Mouse (Mus musculus): ENCODE results near the gene Dennd4b. TPM values are rescaled to one million over a fixed set of nuclear protein-coding genes. Genes with fewer than 3 reads are reported as not detected.

Gene Dennd4b
- total RNA-seq, 2 experiments from 2014 or later, result 21.2 to 30.8 TPM

Other genes starting within 250 kb of the Dennd4b start
- 46.7 and 50.9 TPM in 2 replicates for gene 4933434E20Rik, start 213.5 kb upstream of the Dennd4b start, total RNA-seq (2015)
- gene 4933434E20Rik, start 213.5 kb upstream of the Dennd4b start, total RNA-seq (2017), result 39.0 and 55.0 TPM in 2 replicates
- gene Ubap2l, start 212.6 kb upstream of the Dennd4b start, total RNA-seq (2015), result 134 and 144 TPM in 2 replicates
- 99.6 and 101 TPM in 2 replicates for gene Ubap2l, start 212.6 kb upstream of the Dennd4b start, total RNA-seq (2017)
- gene Tpm3, start 192.5 kb upstream of the Dennd4b start, total RNA-seq (2015), result 637 and 647 TPM in 2 replicates
- 1,137 and 1,174 TPM in 2 replicates for gene Tpm3, start 192.5 kb upstream of the Dennd4b start, total RNA-seq (2017)
- 0.93 and 1.3 TPM in 2 replicates for gene Nup210l, start 161.1 kb upstream of the Dennd4b start, total RNA-seq (2015)
- 0.55 and 0.89 TPM in 2 replicates for gene Nup210l, start 161.1 kb upstream of the Dennd4b start, total RNA-seq (2017)
- 2,783 and 3,111 TPM in 2 replicates for gene Rps27, start 51.5 kb upstream of the Dennd4b start, total RNA-seq (2015)
- 4,808 and 5,330 TPM in 2 replicates for gene Rps27, start 51.5 kb upstream of the Dennd4b start, total RNA-seq (2017)
- gene Rab13, start 51.5 kb upstream of the Dennd4b start, total RNA-seq (2015), result 0.47 and 0.78 TPM in 2 replicates
- 2.3 and 2.6 TPM in 2 replicates for gene Rab13, start 51.5 kb upstream of the Dennd4b start, total RNA-seq (2017)
- 81.2 and 84.5 TPM in 2 replicates for gene Jtb, start 33.6 kb upstream of the Dennd4b start, total RNA-seq (2015)
- 32.8 and 37.5 TPM in 2 replicates for gene Jtb, start 33.6 kb upstream of the Dennd4b start, total RNA-seq (2017)
- gene Creb3l4, start 21.7 kb upstream of the Dennd4b start, total RNA-seq (2015), result 0.67 TPM in 1 of 2 replicates, not detected in the other
- 0.37 TPM in 1 of 2 replicates, not detected in the other for gene Creb3l4, start 21.7 kb upstream of the Dennd4b start, total RNA-seq (2017)
- 20.9 and 23.7 TPM in 2 replicates for gene Slc39a1, start 17.0 kb upstream of the Dennd4b start, total RNA-seq (2015)
- gene Slc39a1, start 17.0 kb upstream of the Dennd4b start, total RNA-seq (2017), result 38.3 and 44.1 TPM in 2 replicates
- gene Crtc2, start 11.0 kb upstream of the Dennd4b start, total RNA-seq (2015), result 48.1 and 49.5 TPM in 2 replicates
- gene Crtc2, start 11.0 kb upstream of the Dennd4b start, total RNA-seq (2017), result 11.3 and 19.4 TPM in 2 replicates
- gene Gatad2b, start 28.0 kb downstream of the Dennd4b start, total RNA-seq (2015), result 91.6 and 110 TPM in 2 replicates
- gene Gatad2b, start 28.0 kb downstream of the Dennd4b start, total RNA-seq (2017), result 25.3 and 33.5 TPM in 2 replicates
- 0.21 and 0.33 TPM in 2 replicates for gene Slc27a3, start 124.8 kb downstream of the Dennd4b start, total RNA-seq (2015)
- 1.1 and 3.0 TPM in 2 replicates for gene Slc27a3, start 124.8 kb downstream of the Dennd4b start, total RNA-seq (2017)
- 13.7 and 14.7 TPM in 2 replicates for gene Ints3, start 168.4 kb downstream of the Dennd4b start, total RNA-seq (2015)
- 14.9 and 20.5 TPM in 2 replicates for gene Ints3, start 168.4 kb downstream of the Dennd4b start, total RNA-seq (2017)
- not detected in 2 replicates for gene Npr1, start 200.7 kb downstream of the Dennd4b start, total RNA-seq (2015)
- 0.08 TPM in 1 of 2 replicates, not detected in the other for gene Npr1, start 200.7 kb downstream of the Dennd4b start, total RNA-seq (2017)
- gene Ilf2, start 210.9 kb downstream of the Dennd4b start, total RNA-seq (2015), result 51.8 and 57.3 TPM in 2 replicates
- 103 and 111 TPM in 2 replicates for gene Ilf2, start 210.9 kb downstream of the Dennd4b start, total RNA-seq (2017)
- gene Snapin, start 225.8 kb downstream of the Dennd4b start, total RNA-seq (2015), result 41.6 and 47.3 TPM in 2 replicates
- gene Snapin, start 225.8 kb downstream of the Dennd4b start, total RNA-seq (2017), result 40.9 and 49.5 TPM in 2 replicates
- gene Chtop, start 244.3 kb downstream of the Dennd4b start, total RNA-seq (2015), result 97.7 and 99.3 TPM in 2 replicates
- 85.7 and 88.3 TPM in 2 replicates for gene Chtop, start 244.3 kb downstream of the Dennd4b start, total RNA-seq (2017)
- gene S100a1, start 249.2 kb downstream of the Dennd4b start, total RNA-seq (2015), result 70.5 and 89.5 TPM in 2 replicates
- gene S100a1, start 249.2 kb downstream of the Dennd4b start, total RNA-seq (2017), result 50.9 and 80.4 TPM in 2 replicates
- gene S100a13, start 249.2 kb downstream of the Dennd4b start, total RNA-seq (2015), result 121 and 128 TPM in 2 replicates
- 141 and 179 TPM in 2 replicates for gene S100a13, start 249.2 kb downstream of the Dennd4b start, total RNA-seq (2017)